Mouse (Mus musculus) bone marrow, adult 2 months (tissue): ENCODE results near the gene Polr2l.
"Not testable (repeated sequence)": the region's sequence is repeated elsewhere in the genome, so short reads cannot be mapped to it uniquely, and the experiment has no call there.

Source experiments
- CTCF ChIP-seq: fragments of 200-500 bp; IDR thresholded peaks from 2 replicates; pipeline ENCODE4 v1.5.1; 2011; ENCODE audit warnings: low read length, control low read depth; ENCODE audit not compliant: control insufficient read depth, insufficient read depth
- POLR2A ChIP-seq: fragments of 200-500 bp; IDR thresholded peaks from 2 replicates; pipeline ENCODE4 v1.6.1; 2011; ENCODE audit warnings: low read depth, mild to moderate bottlenecking, control low read depth, low read length, borderline replicate concordance; ENCODE audit not compliant: control insufficient read depth

GRCm38 (mm10) chr7:141446374-141446773 lies 28.6 kb downstream of the Polr2l start:
- not testable (repeated sequence) for TF ChIP-seq CTCF, POLR2A
